Mouse (Mus musculus) right cerebral cortex, adult 2 months (tissue): ENCODE measurements around the gene Ranbp3.
A peak's percentile ranks its signal among the peaks of the same experiment; 100 is the strongest.

ENCODE experiments used
- DNase-seq, 2 experiments: peaks; one replicate each; pipeline ENCODE4 v3.0.0; 2021 to 2022; ENCODE audit warnings: low spot score in 2 of 2

The Ranbp3 gene

DNA sequence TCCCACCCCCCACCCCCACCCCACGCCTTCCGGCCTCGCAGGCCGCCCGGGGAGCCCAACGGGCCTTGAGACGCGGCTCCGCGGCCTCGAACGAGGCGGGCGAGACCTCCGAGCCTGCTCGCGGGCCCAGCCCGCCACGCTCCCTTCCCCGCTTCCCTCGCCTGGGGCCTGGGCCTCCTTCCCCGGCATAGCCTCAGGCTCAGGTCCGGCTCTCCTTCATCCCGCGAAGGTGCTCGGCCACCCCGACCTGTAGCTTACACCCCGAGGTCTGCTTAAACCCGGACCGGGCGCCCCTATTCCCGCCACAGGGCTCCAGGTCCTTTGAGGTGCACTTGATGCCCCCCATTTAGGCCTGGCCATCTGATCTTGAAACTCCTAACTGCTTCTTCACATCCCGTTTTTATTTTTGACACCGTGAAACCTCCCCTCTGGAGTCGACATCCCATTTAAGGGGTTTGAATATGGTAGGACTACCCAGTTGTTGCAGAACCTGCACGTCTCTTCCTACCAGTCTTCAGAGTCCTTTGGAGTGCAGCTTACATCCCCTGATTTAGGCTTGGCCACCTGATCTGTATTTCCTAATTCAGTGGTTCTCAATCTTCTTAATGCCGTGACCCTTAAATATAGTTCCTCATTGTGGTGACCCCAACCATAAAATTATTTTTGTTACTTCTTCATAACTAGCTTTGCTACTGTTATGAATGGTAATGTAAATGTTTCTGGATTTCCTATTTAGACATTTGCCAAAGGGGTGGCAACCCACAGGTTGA lies 738 bp downstream of the Ranbp3 start:
- no peak for DNase-seq

DNA sequence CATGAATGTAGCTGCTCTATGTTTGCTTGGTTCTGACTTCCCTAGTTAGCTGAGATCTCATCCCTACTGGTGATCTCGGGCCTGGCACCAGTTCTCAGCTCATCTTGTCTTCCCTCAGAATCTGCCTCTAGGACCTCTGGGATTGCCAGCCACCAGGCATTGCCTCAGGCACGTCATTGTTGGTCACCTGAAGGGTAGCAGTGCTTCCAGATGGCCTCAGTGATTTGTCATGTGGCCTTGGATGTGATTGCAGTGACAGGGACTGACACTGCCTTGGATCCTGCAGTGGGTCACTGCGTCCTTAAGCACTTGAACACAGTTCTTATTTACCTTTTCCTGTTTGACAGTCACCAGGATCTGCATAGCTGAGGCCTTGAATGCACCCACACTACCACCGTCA lies 8.7 kb downstream of the Ranbp3 start:
- DNase-seq = no peak

DNA sequence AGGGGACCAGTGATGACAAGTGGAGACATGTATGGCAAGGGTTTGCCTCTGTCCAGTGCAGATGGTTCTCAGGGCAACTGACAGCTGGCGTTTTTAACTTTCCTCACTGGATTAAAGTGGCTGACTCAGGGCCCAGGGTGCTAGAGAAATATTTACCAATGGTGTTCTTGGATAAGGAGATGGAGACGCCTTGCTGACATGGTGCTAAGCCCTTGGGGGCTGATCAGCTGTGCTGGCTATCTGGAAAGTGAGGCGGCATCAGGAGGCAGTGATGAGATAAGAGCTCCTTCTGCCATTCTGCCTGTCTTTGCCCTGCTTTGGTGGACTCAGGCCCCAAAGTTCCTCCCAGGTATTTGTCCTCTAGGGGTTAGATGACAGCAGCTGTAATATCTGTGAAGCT lies 9.8 kb downstream of the Ranbp3 start:
- DNase-seq = no peak

DNA sequence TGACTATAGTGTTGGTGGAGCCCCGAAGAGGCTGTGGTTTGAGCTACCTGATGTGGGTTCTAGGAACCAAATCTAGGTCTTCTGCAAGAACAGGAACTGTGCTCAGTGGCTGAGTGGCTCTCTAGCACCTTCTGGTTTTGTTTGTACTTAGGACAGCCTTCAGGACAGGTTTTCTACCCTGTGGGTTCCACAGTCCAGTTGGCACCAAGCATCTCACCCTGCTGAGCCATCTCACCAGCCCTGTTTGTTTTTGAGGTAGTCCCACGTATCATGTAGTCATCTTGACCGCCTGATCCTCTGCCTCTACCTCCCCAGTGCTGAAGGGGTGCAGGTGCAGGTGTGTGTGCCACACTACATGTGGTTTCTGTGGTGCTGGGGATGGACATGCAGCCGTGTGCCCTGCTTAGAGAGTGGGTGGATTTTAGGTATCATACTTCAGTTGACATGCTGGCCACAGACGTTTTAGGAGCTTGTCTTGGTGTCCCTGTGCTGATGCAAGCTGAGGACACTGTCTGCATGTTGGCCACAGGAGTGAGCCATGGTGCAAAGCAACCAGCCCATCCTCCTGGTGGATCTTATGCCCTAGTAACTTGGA lies 10.5 kb downstream of the Ranbp3 start:
- DNase-seq = no peak

DNA sequence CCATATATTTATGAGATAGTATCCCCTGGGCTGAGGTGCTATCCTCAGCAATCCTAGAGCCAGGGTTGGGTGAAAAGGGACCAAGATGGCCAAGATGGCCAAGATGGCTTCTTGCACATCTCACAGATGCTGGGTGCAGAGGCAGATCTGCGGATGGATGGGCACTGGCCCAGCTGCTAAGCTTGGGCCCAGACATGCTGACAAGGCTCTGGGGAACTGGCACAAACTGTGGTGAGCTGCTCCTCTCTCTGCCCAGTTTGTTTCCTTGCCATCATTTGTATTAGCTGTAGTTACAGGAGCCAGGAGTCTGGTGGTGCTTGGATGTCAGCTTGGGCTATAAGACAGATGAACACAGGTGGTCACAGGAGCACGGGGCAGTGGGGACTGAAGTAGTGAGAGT lies 11.6 kb downstream of the Ranbp3 start:
- no peak for DNase-seq

DNA sequence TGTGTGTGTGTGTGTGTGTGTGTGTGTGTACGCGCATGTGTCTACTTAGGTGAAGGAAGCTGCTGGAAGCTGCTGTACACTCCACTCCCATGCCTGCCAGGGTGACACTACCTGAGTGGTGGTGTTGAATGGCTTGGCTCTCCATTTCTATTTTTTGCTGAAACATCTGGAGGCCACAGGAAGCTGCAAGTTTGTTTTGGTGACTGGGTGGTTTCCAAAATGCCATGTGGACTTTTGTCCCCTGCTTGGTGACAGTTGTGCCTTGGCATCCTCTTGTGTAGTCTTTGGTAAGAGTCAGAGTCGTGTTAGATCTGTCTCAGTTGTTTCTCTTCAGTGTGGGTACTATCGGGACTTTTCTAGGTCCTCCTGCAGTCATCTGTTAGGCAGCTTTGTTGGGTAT lies 13.7 kb downstream of the Ranbp3 start:
- no peak for DNase-seq

DNA sequence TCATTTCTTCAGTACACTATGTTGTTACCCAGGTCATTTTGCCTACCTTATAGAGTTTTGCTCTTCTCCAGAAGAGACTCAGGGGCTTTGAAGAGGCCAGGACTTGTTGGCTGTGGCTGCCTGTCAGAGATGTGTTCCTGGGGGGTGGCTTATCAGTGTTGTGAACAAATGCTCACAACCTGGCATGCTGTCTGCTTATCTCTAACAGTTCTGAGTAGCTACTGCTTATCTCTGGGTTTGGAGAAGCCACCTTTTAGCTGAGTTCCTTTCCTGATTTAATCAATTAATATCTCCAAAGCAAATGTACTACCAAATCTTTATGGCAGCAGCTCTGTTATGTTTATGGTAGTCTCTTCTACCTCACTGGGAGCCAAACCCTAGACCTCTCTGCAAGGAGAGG lies 15.0 kb downstream of the Ranbp3 start:
- no peak for DNase-seq

DNA sequence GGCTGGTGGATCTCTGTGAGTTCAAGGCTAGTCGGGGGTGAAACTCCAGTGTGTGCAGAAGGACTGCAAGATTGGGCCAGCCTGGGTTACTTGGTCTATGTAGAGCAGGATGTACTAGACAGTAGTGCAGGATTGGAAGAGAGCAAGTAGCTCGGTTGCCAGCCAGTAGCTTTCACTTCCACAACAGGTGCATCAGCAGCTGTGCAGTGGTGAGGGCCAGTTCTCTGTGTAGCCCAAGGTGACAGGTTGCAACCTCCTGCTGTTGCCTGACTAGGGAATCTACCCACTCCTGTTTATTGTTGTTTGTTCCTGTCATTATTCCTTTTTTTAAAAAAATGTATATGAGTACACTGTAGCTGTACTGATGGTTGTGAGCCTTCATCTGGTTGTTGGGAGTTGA lies 15.6 kb downstream of the Ranbp3 start:
- DNase-seq = no peak

DNA sequence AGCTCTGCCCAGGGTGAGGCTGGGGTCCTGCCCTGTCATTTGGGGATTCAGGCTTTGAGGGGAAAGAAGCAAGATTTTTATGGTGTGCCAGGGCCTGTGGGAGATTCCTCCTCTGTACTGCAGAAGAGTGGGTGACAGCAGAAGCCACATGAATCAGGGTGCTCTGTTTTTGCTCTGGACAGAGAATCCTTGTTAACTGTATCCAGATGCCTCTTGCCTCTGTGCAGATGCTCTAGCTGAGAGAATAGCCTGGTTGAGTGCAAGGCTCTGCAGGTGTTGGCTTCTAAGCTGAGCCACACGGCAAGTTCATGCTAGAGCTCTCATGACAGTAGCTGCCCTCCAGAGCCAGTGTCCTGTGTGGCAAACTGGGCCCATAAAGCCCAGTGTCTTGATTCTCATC lies 20.3 kb downstream of the Ranbp3 start:
- peak in 1 of 2 experiments; percentile 28 for DNase-seq

DNA sequence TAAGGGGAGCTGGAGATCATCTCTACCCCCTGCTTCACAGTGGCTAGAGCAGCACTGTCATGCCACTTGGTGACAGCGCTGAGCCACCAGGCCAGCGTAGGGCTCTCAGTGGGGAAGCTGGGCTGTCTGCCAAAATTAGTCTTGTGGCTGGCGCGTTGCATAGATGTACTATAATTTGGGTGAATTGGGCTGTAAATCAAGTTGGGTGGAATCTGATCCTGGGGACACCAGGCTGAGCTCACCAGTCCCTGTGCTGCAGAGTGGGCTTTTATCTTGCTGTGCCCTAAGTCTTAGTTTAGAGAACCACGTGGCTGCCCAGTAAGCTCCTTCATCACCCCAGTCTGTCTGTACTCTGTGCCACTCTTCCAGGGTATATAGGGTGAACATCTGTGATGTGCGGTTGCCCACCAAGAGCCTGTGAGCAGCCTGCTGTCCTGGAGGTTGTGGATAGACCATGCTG lies 20.8 kb downstream of the Ranbp3 start:
- peak; percentile 64 to 72 for DNase-seq

DNA sequence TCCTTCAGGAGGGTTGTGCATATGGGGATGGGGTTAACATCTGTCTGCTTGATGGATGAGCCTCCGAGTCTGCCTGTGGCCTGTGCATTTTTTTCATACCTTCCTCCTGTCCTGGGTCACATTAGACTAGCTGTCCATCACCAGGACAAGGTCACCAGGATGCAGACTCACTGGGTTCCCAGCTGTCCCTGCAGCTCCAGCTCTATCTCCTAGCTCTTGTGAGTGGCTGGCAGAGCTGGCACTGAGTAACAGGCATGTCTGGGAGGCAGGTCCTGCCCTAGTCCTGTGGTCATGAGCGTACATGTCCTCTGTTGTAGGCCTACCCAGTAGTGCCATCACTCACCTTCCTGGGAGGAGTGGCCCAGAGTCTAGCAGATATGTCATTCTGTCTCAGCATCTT lies 27.4 kb downstream of the Ranbp3 start:
- DNase-seq = no peak

DNA sequence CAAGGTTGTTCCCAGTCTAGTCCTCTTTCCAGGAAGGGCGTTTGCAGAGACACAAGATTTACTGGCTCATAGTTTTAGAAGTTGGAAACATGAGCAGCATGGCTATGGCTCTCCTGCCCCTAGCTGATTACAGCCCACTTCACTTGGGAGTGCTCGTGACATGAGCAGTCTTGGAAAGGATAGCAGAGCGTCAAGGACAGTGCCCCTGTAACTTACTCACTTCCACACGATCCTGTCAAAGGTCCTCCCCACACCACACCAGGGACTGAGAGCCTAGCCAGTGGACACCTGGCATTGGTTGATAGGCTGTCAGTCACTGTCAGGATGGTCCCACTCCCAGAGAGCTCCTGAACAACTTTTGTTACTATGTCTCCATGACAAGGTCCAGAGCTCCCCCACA lies 29.9 kb downstream of the Ranbp3 start:
- no peak for DNase-seq

DNA sequence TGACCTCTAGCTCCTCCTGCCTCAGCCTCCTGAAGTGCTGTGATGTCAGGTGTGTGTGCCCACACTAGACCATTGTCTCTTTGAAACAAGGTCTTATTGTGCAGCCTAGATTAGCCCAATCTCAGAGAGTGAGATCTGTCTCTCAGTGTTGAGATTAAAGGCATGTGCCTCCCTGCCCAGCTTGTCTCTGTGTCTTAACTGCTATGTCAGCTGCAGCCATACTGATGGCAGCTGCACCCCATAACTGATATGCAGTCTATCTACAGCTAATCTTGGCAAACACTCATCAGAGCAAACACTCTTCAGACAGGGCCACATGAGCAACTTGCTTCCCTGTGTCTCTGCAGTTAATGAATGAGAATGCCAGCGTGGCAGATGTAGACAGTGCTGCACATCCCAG lies 33.4 kb downstream of the Ranbp3 start:
- DNase-seq = no peak

DNA sequence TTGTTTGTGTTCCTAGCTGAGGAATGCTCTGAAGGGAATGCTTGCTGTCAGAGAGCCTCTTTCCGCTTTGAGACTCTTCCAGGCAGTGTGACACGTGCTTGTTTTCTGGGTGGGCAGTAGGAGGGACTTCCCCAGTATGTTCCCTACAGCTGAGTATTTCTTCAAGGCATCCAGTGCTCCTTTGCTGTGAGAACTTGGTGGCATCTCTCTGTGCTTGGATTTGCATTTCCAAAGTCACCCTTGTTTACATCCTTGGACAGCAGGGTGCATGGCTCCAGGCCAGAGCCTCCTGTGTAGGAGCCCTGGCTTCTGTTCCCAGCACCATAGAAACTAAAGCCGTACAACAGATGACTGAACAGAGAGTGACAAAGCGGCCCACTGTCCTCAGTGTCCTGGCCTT lies 35.6 kb downstream of the Ranbp3 start:
- DNase-seq = no peak

DNA sequence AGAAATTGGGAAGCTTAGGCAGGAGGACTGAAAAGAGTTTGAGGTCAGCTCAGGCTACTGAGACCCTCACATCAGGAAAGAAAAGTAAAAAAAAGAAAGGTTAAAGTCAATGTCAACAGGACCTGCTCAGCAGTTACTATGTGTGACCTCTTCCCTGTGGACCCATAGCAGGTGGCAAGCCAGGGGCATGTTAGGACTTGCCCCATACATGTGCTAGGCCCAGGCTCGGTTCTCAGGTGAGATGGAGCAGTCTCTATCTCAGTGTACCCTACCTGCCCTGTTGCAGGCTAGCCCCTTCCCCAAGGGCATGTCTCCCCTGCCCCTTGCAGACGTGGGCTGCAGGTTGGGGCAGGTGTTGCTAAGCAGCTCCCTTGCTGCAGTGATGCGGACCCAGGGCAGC lies 36.6 kb downstream of the Ranbp3 start:
- DNase-seq = no peak

DNA sequence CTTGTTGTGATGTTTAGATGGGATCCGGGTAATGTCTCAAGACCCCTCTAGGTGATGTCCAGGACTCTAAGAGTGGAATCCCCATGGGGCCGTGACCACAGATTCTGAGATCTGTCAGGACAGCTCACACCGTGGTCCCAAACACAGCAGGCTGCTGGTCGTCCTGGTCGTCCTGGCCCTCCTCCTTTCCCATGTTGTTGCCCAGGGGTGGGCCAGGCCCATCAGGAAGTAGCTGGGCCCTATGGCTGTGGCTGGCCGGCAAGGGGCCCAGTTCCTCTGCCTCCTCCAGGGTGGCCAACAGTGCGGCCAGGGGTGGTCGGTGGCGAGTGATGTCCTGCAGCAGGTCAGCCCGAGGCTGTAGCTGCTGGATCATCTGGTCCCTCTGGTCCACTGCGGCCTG lies 42.3 kb downstream of the Ranbp3 start:
- no peak for DNase-seq

DNA sequence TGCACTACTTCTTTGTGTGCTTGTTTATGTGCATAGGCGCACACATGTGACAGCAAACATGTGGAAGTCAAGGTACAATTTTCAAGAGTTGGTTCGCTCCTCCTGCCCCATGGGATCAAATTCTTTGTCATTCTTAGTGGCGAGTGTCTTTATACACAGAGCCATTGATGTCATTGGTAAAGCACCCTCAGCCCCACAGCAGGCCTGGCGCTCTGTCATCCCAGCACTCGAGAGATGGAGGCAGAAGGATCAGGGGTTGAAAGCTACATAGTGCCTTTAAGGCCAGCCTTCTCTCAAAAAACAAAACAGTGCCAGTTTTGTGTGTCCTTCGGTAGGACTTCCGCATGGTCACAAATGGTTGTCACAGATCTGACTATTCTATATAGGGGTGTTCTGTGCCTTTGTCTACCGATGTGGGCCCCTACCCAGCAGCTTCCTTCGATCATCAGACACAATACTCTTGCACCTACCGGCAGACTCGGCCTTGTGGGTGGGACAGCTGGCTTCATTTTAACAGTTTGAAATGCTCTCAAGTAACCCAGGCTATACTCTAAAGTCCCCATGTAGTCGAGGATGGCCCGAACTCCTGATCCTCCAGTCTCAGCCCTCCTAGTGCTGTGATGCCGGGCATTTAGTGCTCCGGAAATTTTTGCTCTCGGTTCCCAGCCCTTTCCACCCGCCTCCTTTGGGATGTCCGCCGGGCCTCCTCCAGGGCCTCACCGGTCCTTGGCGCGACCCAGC lies 43.0 kb downstream of the Ranbp3 start:
- no peak for DNase-seq

DNA sequence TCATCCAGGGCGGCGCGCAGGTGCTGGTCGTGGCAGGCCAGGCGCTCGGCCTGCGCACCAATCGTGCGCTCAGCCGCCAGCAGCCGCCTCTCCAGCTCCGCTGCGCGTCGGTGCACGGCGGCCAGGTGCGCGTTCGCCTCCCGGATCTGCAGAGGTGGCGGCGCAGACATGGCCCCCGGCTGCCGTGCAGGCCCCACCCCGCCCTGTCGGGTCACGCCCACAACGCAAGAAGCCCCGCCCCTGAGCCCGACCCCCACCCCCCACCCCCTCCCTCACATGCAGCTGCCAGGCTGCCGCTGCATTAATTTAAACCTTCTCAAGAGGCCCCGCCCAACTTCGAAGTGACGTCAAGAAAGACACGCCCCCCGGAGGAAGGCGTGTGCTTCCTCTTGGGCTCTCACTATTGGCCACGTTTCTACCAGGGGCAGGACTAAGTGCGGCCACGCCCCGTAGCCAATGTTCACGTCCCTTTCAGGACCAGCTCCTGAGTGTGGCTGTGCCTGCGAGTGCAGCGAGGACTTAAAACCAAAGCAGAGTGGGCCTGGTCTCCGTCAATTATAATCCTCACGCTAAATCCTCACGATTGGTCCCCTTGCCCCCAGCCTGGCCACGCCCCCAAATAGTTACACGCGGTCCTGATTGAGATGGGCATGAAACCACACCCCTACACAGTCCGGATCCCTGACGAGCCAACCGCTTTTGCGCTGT lies 43.7 kb downstream of the Ranbp3 start:
- peak; percentile 95 to 99 for DNase-seq

DNA sequence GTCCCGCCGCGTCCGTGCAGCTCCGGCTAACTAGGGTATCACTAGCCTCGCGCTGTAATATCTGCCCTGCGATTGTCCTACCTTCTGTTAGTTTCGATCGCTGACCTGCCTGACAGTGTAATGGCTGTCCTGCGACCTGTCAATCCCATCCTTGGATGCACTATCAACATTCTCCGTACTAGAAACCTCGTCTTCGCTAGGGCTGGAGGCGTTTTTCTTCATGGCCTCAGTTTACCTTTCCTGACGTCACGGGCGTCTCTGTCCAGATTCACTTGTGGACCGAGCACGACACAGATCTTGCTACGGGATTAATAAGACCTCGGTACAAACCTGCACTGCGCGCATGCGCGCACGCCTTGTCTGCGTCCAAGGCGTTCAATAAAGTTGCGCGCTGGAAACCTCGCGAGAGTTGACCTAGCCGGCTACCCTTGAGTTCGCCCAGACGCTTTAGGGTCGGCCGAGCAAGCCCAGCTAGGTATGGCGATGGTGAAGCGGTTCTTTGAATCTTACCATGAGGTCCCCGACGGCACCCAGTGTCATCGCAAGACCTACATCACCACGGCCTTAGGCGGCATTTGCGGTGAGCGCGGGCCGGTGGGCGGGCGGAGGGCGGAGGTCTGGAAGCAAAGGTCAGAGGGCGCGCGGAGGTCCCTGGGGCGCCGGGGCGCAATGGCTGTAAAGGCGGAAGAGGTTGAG lies 44.4 kb downstream of the Ranbp3 start, which contains the start of the genes Ndufa11 and Vmac:
Ndufa11 (plus strand) TSS at position 405 of the 696 bp plus-strand sequence.
Vmac (minus strand) TSS at position 660 of the 696 bp plus-strand sequence.
- peak; percentile 93 to 97 for DNase-seq

DNA sequence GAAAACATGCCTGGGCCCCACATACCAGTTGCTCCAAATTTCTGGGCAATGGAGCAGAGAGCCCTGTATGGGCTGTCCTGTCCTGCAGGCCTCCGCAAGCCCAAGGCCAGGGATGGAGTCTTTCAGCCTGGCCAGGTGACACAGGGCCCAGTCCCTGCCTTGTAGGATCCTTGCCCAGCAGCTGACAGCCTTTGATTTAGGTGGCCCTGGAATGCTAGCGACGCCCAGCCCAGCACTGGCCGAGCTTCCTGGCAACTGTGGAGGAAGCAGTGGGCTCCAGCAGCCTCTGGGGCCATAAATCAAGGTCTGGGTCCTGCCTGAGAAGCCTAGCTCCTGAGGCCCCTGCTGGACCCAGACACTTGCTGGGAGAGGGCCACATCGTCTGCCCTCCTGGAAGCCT lies 49.3 kb downstream of the Ranbp3 start:
- no peak for DNase-seq

DNA sequence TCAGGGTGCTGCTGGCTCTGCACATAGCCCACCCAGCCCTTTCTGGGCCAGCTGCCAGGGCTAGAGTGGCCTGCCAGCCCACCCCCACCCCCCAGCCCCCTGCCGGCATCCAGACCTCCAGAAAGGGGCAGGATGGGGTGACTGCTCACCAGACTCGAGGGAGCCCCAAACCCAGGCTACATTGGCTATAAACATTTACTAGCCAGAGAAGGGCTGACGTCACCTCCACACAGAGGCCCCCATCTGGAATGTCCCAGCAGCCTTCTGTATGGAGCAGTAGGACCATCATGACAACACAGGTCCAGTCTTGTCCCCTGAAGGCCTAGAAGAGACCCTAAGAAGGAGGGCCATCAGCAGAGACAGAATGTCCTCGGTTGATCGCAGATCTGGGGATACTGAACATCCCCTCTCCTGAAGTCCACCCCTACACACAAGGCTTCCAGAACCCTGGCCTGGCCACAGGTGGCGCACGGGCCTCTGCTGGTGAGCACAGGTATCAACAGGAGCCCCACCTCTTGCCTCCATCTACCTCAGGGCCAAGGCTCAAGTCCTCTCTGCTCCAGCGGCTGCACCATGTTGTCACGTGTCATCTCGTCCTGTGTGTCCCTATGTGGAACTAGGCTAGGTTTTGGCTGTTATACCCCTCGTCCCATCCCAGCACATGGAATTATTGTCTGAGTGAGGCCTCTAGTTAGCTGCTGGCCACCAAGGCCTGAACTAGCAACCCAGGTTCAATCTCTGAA lies 50.5 kb downstream of the Ranbp3 start:
- no peak for DNase-seq
